Mouse (Mus musculus) A20 (cell line): ENCODE results near the gene Wnt10b.

Experiments used
- DNase-seq: peaks from one replicate; pipeline ENCODE4 v3.0.0-alpha.2; 2011; ENCODE audit warnings: low read depth, low spot score

Wnt10b gene

GRCm38 (mm10) chr15:98796803-98797595 is 19.0 kb upstream of the Wnt10b start:
- DNase-seq, result no peak

- no peak for DNase-seq
These were observed 15.3 kb upstream of the Wnt10b start for GRCm38 (mm10) chr15:98793141-98793698.

- DNase-seq, result no peak
These were observed 14.5 kb upstream of the Wnt10b start for GRCm38 (mm10) chr15:98792233-98793020.

- DNase-seq, result no peak
These were observed 13.8 kb upstream of the Wnt10b start for GRCm38 (mm10) chr15:98791771-98792170.

- no peak for DNase-seq
These were observed 13.3 kb upstream of the Wnt10b start for GRCm38 (mm10) chr15:98791221-98791620.

GRCm38 (mm10) chr15:98790761-98791160 is 12.8 kb upstream of the Wnt10b start:
- DNase-seq, result no peak

- no peak for DNase-seq
These were observed 11.9 kb upstream of the Wnt10b start, which contains the start of gene Wnt1 for GRCm38 (mm10) chr15:98789661-98790535. Gene Wnt1 (plus strand): TSS chr15:98789857.

GRCm38 (mm10) chr15:98788972-98789660 is 11.2 kb upstream of the Wnt10b start:
- DNase-seq, result no peak

GRCm38 (mm10) chr15:98787930-98788329 is 10.0 kb upstream of the Wnt10b start:
- DNase-seq, result no peak

- peak; percentile 58 for DNase-seq
These were observed 7.8 kb upstream of the Wnt10b start for GRCm38 (mm10) chr15:98785744-98786143.

GRCm38 (mm10) chr15:98781166-98781565 is 3.2 kb upstream of the Wnt10b start:
- DNase-seq, result no peak

GRCm38 (mm10) chr15:98780573-98780972 is 2.6 kb upstream of the Wnt10b start:
- no peak for DNase-seq

GRCm38 (mm10) chr15:98780075-98780474 is 2.1 kb upstream of the Wnt10b start:
- DNase-seq, result no peak

GRCm38 (mm10) chr15:98778806-98779205 is 856 bp upstream of the Wnt10b start:
- no peak for DNase-seq

GRCm38 (mm10) chr15:98778191-98778770 is 331 bp upstream of the Wnt10b start:
- no peak for DNase-seq

GRCm38 (mm10) chr15:98777005-98777616 is 839 bp downstream of the Wnt10b start:
- peak; percentile 27 for DNase-seq

- peak; percentile 83 for DNase-seq
These were observed 1.5 kb downstream of the Wnt10b start for GRCm38 (mm10) chr15:98776280-98777004.

- DNase-seq, result peak; percentile 49
These were observed 2.4 kb downstream of the Wnt10b start for GRCm38 (mm10) chr15:98775533-98775932.

GRCm38 (mm10) chr15:98774096-98774495 is 3.9 kb downstream of the Wnt10b start:
- no peak for DNase-seq
